31 mouse cellular contexts compared by ENCODE assay signal in the genomic region with DNA sequence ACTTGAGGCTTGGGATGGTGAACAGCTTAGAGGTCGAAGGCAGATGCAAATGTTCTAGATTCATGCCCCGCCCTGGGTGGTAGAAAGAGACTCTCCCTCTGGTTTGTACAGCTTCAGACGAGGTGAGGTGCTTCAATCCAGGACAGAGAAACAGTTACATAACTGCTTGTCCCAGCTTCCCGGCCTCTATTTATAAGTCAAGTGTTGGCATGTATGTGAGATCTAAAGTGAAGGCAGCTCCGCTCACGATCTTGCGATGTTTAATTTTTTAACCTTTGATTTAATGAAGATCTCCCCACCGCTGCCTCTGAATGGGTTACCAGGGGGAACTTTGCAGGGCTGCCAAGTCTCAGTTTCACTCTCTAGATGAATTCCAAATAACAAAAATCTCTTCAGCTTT.
DNase-seq lines count a peak whose midpoint lies in the region; ATAC-seq and TF ChIP-seq lines count a peak whose summit lies in the region.
"Had no signal": no experiment of that assay in that cellular context is flagged by ENCODE, and none has a peak within 500 bp of the region (broad histone marks: within the 10 kb centered on the region; RNA-seq: fewer than 3 reads in every experiment).

No protein-coding gene starts in this region.

- no peak overlapping the region for H3K27ac ChIP-seq in lung, embryonic 14.5 days (ENCODE audit: low read depth)
- no peak overlapping the region for H3K27ac ChIP-seq in intestine, embryonic 16.5 days (ENCODE audit: low read length)
- H3K27ac ChIP-seq: embryonic facial prominence, embryonic 12.5 days; hindbrain, embryonic 10.5 days; limb, embryonic 12.5 days; liver, embryonic 15.5 days; midbrain, embryonic 12.5 days; neural tube, embryonic 13.5 days had no signal

- intact Hi-C loops in heart, postnatal 10 days (cut with DNase I), result no loop called here
- intact Hi-C loops in left cerebral cortex, postnatal 14 days (cut with DNase I), result no loop called here

- WGBS in lung, embryonic 14.5 days, result 55% methylated on average over 8 of the region's 8 CpGs
- 74% methylated on average over 8 of the region's 8 CpGs for WGBS in intestine, embryonic 16.5 days

- no peak for TF ChIP-seq CTCF in lung, embryonic 14.5 days (IDR thresholded peaks at IDR 0.05; ENCODE audit: low read depth)

- H3K4me2 ChIP-seq in lung, embryonic 14.5 days, result no peak overlapping the region
- H3K4me2 ChIP-seq in intestine, embryonic 16.5 days (ENCODE audit: low read depth, low read length), result no peak overlapping the region
- H3K4me2 ChIP-seq: embryonic facial prominence, embryonic 12.5 days; heart, embryonic 12.5 days; limb, embryonic 12.5 days; liver, embryonic 15.5 days; midbrain, embryonic 12.5 days; neural tube, embryonic 13.5 days had no signal

- no peak for ATAC-seq in lung, embryonic 14.5 days (ENCODE audit: insufficient read depth)
- ATAC-seq in intestine, embryonic 16.5 days, result no peak
- ATAC-seq: activated CD4-positive, CD25-positive, alpha-beta regulatory T cell, adult 4 months; CD4-positive, CD25-positive, alpha-beta regulatory T cell, adult 4 months; forebrain, embryonic 14.5 days; hindbrain, embryonic 16.5 days had no signal

- H3K36me3 ChIP-seq in lung, embryonic 14.5 days (ENCODE audit: insufficient read depth), result no peaks in the 10 kb centered on the region
- H3K36me3 ChIP-seq in intestine, embryonic 16.5 days (ENCODE audit: control insufficient read depth, insufficient read depth, low read length), result no peaks in the 10 kb centered on the region
- H3K36me3 ChIP-seq: embryonic facial prominence, embryonic 12.5 days; heart, embryonic 12.5 days; hindbrain, embryonic 10.5 days; limb, embryonic 12.5 days; liver, embryonic 15.5 days; midbrain, embryonic 12.5 days; neural tube, embryonic 13.5 days had no signal

- no peaks in the 10 kb centered on the region for H3K4me1 ChIP-seq in lung, embryonic 14.5 days (ENCODE audit: insufficient read depth)
- no peaks in the 10 kb centered on the region for H3K4me1 ChIP-seq in intestine, embryonic 16.5 days (ENCODE audit: control insufficient read depth, insufficient read depth, low read length)
- H3K4me1 ChIP-seq: embryonic facial prominence, embryonic 12.5 days; heart, embryonic 12.5 days; limb, embryonic 12.5 days; liver, embryonic 15.5 days; megakaryocyte, embryonic 14.5 days; midbrain, embryonic 12.5 days; neural tube, embryonic 13.5 days had no signal

- no peaks in the 10 kb centered on the region for H3K27me3 ChIP-seq in lung, embryonic 14.5 days (ENCODE audit: insufficient read depth, low read length)
- H3K27me3 ChIP-seq in intestine, embryonic 16.5 days (replicated peaks; ENCODE audit: control insufficient read depth, insufficient read depth, low read length), result no peaks in the 10 kb centered on the region
- H3K27me3 ChIP-seq: embryonic facial prominence, embryonic 12.5 days; heart, embryonic 12.5 days; liver, embryonic 15.5 days; megakaryocyte, embryonic 14.5 days; midbrain, embryonic 12.5 days; neural tube, embryonic 13.5 days had no signal

- H3K4me3 ChIP-seq in lung, embryonic 14.5 days (ENCODE audit: low read depth, low read length), result no peak overlapping the region
- H3K4me3 ChIP-seq in intestine, embryonic 16.5 days (ENCODE audit: low read length), result no peak overlapping the region
- H3K4me3 ChIP-seq: embryonic facial prominence, embryonic 12.5 days; heart, embryonic 12.5 days; hindbrain, embryonic 10.5 days; limb, embryonic 12.5 days; liver, embryonic 15.5 days; megakaryocyte, embryonic 14.5 days; midbrain, embryonic 12.5 days; myocyte; neural tube, embryonic 13.5 days had no signal

- H3K9ac ChIP-seq in lung, embryonic 14.5 days, result no peak overlapping the region
- no peak overlapping the region for H3K9ac ChIP-seq in intestine, embryonic 16.5 days (ENCODE audit: low read depth, low read length)
- H3K9ac ChIP-seq: embryonic facial prominence, embryonic 12.5 days; heart, embryonic 12.5 days; limb, embryonic 12.5 days; liver, embryonic 15.5 days; midbrain, embryonic 12.5 days; neural tube, embryonic 13.5 days had no signal

- peak; percentile 68 for DNase-seq in heart, adult 11 months
- no peak for DNase-seq in heart, postnatal 10 days
- peak; percentile 16 for DNase-seq in lung, embryonic 14.5 days
- no peak for DNase-seq in lung, adult 18-20 months
- peak; percentile 41 for DNase-seq in ZHBTc4 (ENCODE audit: low read depth, low spot score)
- peak; percentile 7 to 61 for DNase-seq in left cerebral cortex, postnatal 14 days (ENCODE audit: low spot score in 2 of 2)
- DNase-seq in lung, postnatal 14 days, result no peak
- DNase-seq: adrenal gland, adult 2 months; adrenal gland, postnatal 36 days; cerebellum, adult 9-10 months; embryo, embryonic 11 days; gastrocnemius, postnatal 25 days; heart, adult 18-20 months; kidney, adult 2 months; kidney, postnatal 36 days; layer of hippocampus, postnatal 36 days; lung, postnatal 4 days had no signal

- no peaks in the 10 kb centered on the region for H3K9me3 ChIP-seq in lung, embryonic 14.5 days (ENCODE audit: low read depth, low read length)
- no peaks in the 10 kb centered on the region for H3K9me3 ChIP-seq in intestine, embryonic 16.5 days (ENCODE audit: control insufficient read depth, low read length)
- H3K9me3 ChIP-seq: embryonic facial prominence, embryonic 12.5 days; heart, embryonic 12.5 days; hindbrain, embryonic 10.5 days; limb, embryonic 12.5 days; liver, embryonic 15.5 days; midbrain, embryonic 12.5 days; neural tube, embryonic 13.5 days had no signal

Comparison
In these comparisons a context has a peak if more than half of its experiments do, and no peak if none do; other contexts are left out.
1. DNase-seq: peak in heart, adult 11 months (single experiment), lung, embryonic 14.5 days (single experiment), ZHBTc4 (single experiment) and left cerebral cortex, postnatal 14 days (2 of 2); none in heart, postnatal 10 days (0 of 2), lung, adult 18-20 months (0 of 2) and lung, postnatal 14 days (single experiment).